ENCODE assay signal across 8 mouse cellular contexts in the genomic region with DNA sequence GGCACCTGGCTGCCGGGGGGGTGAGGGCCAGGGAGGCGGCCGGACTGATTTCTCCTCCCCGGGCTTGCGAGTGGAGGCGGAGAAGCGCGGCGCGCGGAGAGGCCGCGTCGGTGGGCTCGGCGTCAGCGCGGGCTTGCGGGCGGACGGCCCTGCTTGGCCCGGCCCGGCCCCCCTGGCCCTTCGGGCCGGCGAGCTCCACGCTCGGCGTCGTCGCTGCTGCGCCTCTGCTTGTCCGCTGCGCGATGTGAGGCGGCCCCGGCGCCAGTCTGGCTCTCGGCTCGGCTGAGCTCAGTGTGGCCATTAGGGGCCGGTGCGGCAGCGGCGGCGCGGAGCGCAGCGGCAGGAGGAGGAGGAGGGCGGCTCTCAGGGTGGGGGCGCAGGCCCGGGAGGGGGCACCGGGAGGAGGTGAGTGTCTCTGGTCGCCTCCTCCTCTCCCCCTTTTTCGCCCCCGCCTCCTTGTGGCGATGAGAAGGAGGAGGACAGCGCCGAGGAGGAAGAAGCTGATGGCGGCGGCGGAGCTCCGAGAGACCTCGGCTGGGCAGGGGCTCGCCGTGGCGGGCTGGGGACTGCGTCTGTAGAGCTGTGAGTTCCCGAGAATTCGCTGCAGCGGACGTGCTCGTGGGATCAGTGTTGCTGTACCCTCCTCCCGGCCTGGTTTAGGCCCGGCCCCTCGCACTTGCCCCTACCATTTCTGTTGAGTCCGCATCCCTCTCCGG. TPM values are rescaled to one million over a fixed set of nuclear protein-coding genes. Genes with fewer than 3 reads are reported as not detected.
A peak's percentile ranks its signal among the peaks of the same experiment; 100 is the strongest.
DNase-seq lines count a peak whose midpoint lies in the region; ATAC-seq and TF ChIP-seq lines count a peak whose summit lies in the region.

No protein-coding gene starts in this region.

- H3K4me2 ChIP-seq in embryonic facial prominence, embryonic 14.5 days (ENCODE audit: low read depth, low read length), result peak overlapping the region; percentile 69
- H3K4me2 ChIP-seq in kidney, embryonic 14.5 days (replicated peaks; ENCODE audit: low read depth, low read length), result peak overlapping the region; percentile 83
- H3K4me2 ChIP-seq in limb, embryonic 15.5 days, result peak overlapping the region; percentile 56
- H3K4me2 ChIP-seq in midbrain, postnatal 0 days (ENCODE audit: low read depth, low read length, poor library complexity, severe bottlenecking), result peak overlapping the region; percentile 64

- H3K27me3 ChIP-seq in embryonic facial prominence, embryonic 14.5 days (replicated peaks; ENCODE audit: control insufficient read depth, insufficient read depth, low read length), result no peaks in the 10 kb centered on the region
- no peaks in the 10 kb centered on the region for H3K27me3 ChIP-seq in kidney, embryonic 14.5 days (ENCODE audit: control insufficient read depth, insufficient read depth, low read length)
- H3K27me3 ChIP-seq in limb, embryonic 15.5 days, result no peaks in the 10 kb centered on the region
- H3K27me3 ChIP-seq in midbrain, postnatal 0 days (ENCODE audit: insufficient read depth, low read length), result no peaks in the 10 kb centered on the region

- peak; percentile 92 for DNase-seq in 416B (ENCODE audit: low read depth)
- DNase-seq in embryonic facial prominence, embryonic 14.5 days (ENCODE audit: low spot score), result peak; percentile 93
- peak; percentile 85 to 87 for DNase-seq in heart, adult 9 months (ENCODE audit: low spot score in 2 of 2)
- DNase-seq in midbrain, postnatal 0 days (ENCODE audit: low spot score), result peak; percentile 88
- peak; percentile 77 to 82 for DNase-seq in spleen, postnatal 14 days (ENCODE audit: low spot score in 2 of 2)

- no peak for TF ChIP-seq CTCF in bone marrow, adult 2 months (IDR thresholded peaks at IDR 0.05; ENCODE audit: control insufficient read depth, insufficient read depth, low read length)
- peak; percentile 60 for TF ChIP-seq CTCF in midbrain, postnatal 0 days (IDR thresholded peaks at IDR 0.05)

- peak overlapping the region; percentile 100 for H3K27ac ChIP-seq in bone marrow, adult 2 months (ENCODE audit: control insufficient read depth, insufficient read depth, low read depth, low read length, poor library complexity)
- peak overlapping the region; percentile 100 for H3K27ac ChIP-seq in embryonic facial prominence, embryonic 14.5 days (replicated peaks; ENCODE audit: low read depth, low read length)
- H3K27ac ChIP-seq in kidney, embryonic 14.5 days (ENCODE audit: low read depth, low read length), result peak overlapping the region; percentile 100
- H3K27ac ChIP-seq in limb, embryonic 15.5 days, result peak overlapping the region; percentile 100
- peak overlapping the region; percentile 100 for H3K27ac ChIP-seq in midbrain, postnatal 0 days (ENCODE audit: low read depth, low read length)

- TF ChIP-seq POLR2A in bone marrow, adult 2 months (IDR thresholded peaks at IDR 0.05; ENCODE audit: borderline replicate concordance, control insufficient read depth, low read depth, low read length), result peak; percentile 78; the same call in 1 of the 2 replicates

- H3K9me3 ChIP-seq in embryonic facial prominence, embryonic 14.5 days (ENCODE audit: control insufficient read depth, low read length), result no peaks in the 10 kb centered on the region
- H3K9me3 ChIP-seq in kidney, embryonic 14.5 days (ENCODE audit: control insufficient read depth, low read length), result no peaks in the 10 kb centered on the region
- no peaks in the 10 kb centered on the region for H3K9me3 ChIP-seq in limb, embryonic 15.5 days
- no peaks in the 10 kb centered on the region for H3K9me3 ChIP-seq in midbrain, postnatal 0 days (ENCODE audit: low read length)

- H3K4me1 ChIP-seq in bone marrow, adult 2 months (ENCODE audit: control insufficient read depth, insufficient read depth, low read length), result no peaks in the 10 kb centered on the region; the same call in 1 of the 2 replicates
- H3K4me1 ChIP-seq in embryonic facial prominence, embryonic 14.5 days (ENCODE audit: control insufficient read depth, insufficient read depth, low read length), result peaks cover 14% of the 10 kb centered on the region
- peaks cover 5% of the 10 kb centered on the region; the same call in 1 of the 2 replicates for H3K4me1 ChIP-seq in kidney, embryonic 14.5 days (ENCODE audit: control insufficient read depth, insufficient read depth, low read length)
- H3K4me1 ChIP-seq in limb, embryonic 15.5 days, result peaks cover 16% of the 10 kb centered on the region; the same call in 1 of the 2 replicates
- no peaks in the 10 kb centered on the region; the same call in 1 of the 2 replicates for H3K4me1 ChIP-seq in midbrain, postnatal 0 days (ENCODE audit: insufficient read depth, low read length)

- ATAC-seq in embryonic facial prominence, embryonic 14.5 days (ENCODE audit: low read depth), result peak; percentile 73
- peak; percentile 72 for ATAC-seq in kidney, embryonic 14.5 days (ENCODE audit: low FRiP score, low TSS enrichment)
- ATAC-seq in limb, embryonic 15.5 days (ENCODE audit: insufficient number of reproducible peaks, low FRiP score, low TSS enrichment, low read depth), result peak; percentile 52
- peak; percentile 79 for ATAC-seq in midbrain, postnatal 0 days (ENCODE audit: low FRiP score)

- peak overlapping the region; percentile 86 for H3K4me3 ChIP-seq in bone marrow, adult 2 months (replicated peaks; ENCODE audit: control insufficient read depth, low read depth, low read length)
- peak overlapping the region; percentile 93 for H3K4me3 ChIP-seq in embryonic facial prominence, embryonic 14.5 days (ENCODE audit: low read depth, low read length)
- peak overlapping the region; percentile 97 for H3K4me3 ChIP-seq in kidney, embryonic 14.5 days (ENCODE audit: low read length)
- peak overlapping the region; percentile 91 for H3K4me3 ChIP-seq in limb, embryonic 15.5 days
- H3K4me3 ChIP-seq in midbrain, postnatal 0 days (ENCODE audit: low read depth, low read length), result peak overlapping the region; percentile 97

- peak overlapping the region; percentile 100 for H3K9ac ChIP-seq in embryonic facial prominence, embryonic 14.5 days (ENCODE audit: low read depth, low read length)
- peak overlapping the region; percentile 100 for H3K9ac ChIP-seq in kidney, embryonic 14.5 days (ENCODE audit: low read depth, low read length)
- H3K9ac ChIP-seq in limb, embryonic 15.5 days, result peak overlapping the region; percentile 100
- peak overlapping the region; percentile 100 for H3K9ac ChIP-seq in midbrain, postnatal 0 days (replicated peaks; ENCODE audit: low read length, poor library complexity, severe bottlenecking)

- under 1% methylated on average over 57 of the region's 77 CpGs for WGBS in bone marrow, adult 2 months
- under 1% methylated on average over 22 of the region's 77 CpGs for WGBS in embryonic facial prominence, embryonic 14.5 days
- under 1% methylated on average over 54 of the region's 77 CpGs for WGBS in kidney, embryonic 14.5 days
- under 1% methylated on average over 48 of the region's 77 CpGs for WGBS in limb, embryonic 15.5 days
- WGBS in midbrain, postnatal 0 days, result 1% methylated on average over 58 of the region's 77 CpGs

- H3K36me3 ChIP-seq in embryonic facial prominence, embryonic 14.5 days (ENCODE audit: control insufficient read depth, insufficient read depth, low read length), result peaks cover 19% of the 10 kb centered on the region
- peaks cover 15% of the 10 kb centered on the region; the same call in 1 of the 2 replicates for H3K36me3 ChIP-seq in kidney, embryonic 14.5 days (ENCODE audit: control insufficient read depth, insufficient read depth, low read length)
- no peaks in the 10 kb centered on the region for H3K36me3 ChIP-seq in limb, embryonic 15.5 days
- H3K36me3 ChIP-seq in midbrain, postnatal 0 days (ENCODE audit: insufficient read depth, low read length), result no peaks in the 10 kb centered on the region; the same call in 1 of the 2 replicates

RNA-seq across cellular contexts. Expression of a gene that starts 0.8 kb away (rescaled TPM):
- polyA plus RNA-seq in bone marrow, adult 2 months (2011; ENCODE audit: insufficient read depth, insufficient read length, low replicate concordance, missing spikeins), result 22.3 and 55.4 TPM in 2 replicates
- polyA plus RNA-seq in embryonic facial prominence, embryonic 14.5 days (2014; fragmentation: Nextera tagmentation; extraction: Ambion mirVana), result 20.6 and 22.7 TPM in 2 replicates
- 25.0 and 34.8 TPM in 2 replicates for polyA plus RNA-seq in kidney, embryonic 14.5 days (2014; fragmentation: Nextera tagmentation; extraction: Ambion mirVana)
- 16.3 and 18.6 TPM in 2 replicates for polyA plus RNA-seq in limb, embryonic 15.5 days (2015; fragmentation: Nextera tagmentation; extraction: Ambion mirVana)
- 50.7 and 55.5 TPM in 2 replicates for total RNA-seq in midbrain, postnatal 0 days (2014; rRNA removed)
- polyA plus RNA-seq in midbrain, postnatal 0 days (2015; fragmentation: Nextera tagmentation; extraction: Ambion mirVana), result 9.4 and 14.9 TPM in 2 replicates

Comparison
In these comparisons a context has a peak if more than half of its experiments do, and no peak if none do; other contexts are left out.
1. Peak in every context shown above with its lines: DNase-seq, ATAC-seq, H3K4me3 ChIP-seq and H3K27ac ChIP-seq.